Mouse (Mus musculus) myocyte (in vitro differentiated cells): ENCODE measurements around the gene Prr15.

Experiments
- CEBPB ChIP-seq: IDR thresholded peaks from 2 replicates; pipeline ENCODE4 v1.6.1; 2011; ENCODE audit warnings: mild to moderate bottlenecking, moderate library complexity; ENCODE audit not compliant: poor library complexity, insufficient read depth, severe bottlenecking
- E2F4 ChIP-seq: IDR thresholded peaks from one replicate; pipeline ENCODE4 v1.6.1; 2011; ENCODE audit warnings: mild to moderate bottlenecking, control low read depth, moderate library complexity; ENCODE audit not compliant: insufficient read depth
- MAX ChIP-seq: IDR thresholded peaks from one replicate; pipeline ENCODE4 v1.6.1; 2011; ENCODE audit warnings: low read depth, mild to moderate bottlenecking, control low read depth
- POLR2A ChIP-seq: IDR thresholded peaks from one replicate; pipeline ENCODE4 v1.6.1; 2011; ENCODE audit warnings: low read depth, mild to moderate bottlenecking, control low read depth, moderate library complexity; ENCODE audit not compliant: insufficient read length
- POLR2AphosphoS2 ChIP-seq: IDR thresholded peaks from one replicate; pipeline ENCODE4 v1.6.1; 2011; ENCODE audit warnings: low read depth, control low read depth; ENCODE audit not compliant: insufficient read length
- TCF12 ChIP-seq: IDR thresholded peaks from one replicate; pipeline ENCODE4 v1.6.1; 2011; ENCODE audit warnings: mild to moderate bottlenecking, control low read depth; ENCODE audit not compliant: poor library complexity, insufficient read depth, severe bottlenecking
- USF1 ChIP-seq: IDR thresholded peaks from one replicate; pipeline ENCODE4 v1.6.1; 2011; ENCODE audit warnings: low read depth, mild to moderate bottlenecking, control low read depth, moderate library complexity

DNA sequence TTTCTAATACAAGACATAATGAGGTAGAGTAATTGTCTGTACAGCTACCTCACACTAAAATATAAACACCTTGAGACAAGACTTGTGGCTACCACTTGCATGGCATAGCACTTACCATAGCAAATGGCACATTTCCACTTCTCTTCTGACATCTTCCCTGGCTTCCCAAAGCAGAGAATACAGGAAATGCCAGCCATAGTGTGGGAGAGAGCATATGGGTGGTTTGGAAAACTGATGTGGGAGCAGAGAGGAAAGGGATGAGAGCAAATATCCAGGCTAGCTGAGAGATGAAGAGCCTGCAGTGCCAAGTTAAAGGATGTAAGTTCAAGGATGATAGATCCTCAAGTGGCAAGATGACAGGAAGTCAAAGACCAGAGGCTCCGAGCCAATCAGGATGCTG, 19.9 kb upstream of the Prr15 start:
- TF ChIP-seq POLR2A (no peak), USF1 (no peak), TCF12 (no peak), E2F4 (no peak), CEBPB (no peak), POLR2AphosphoS2 (no peak), MAX (no peak)
